Mouse (Mus musculus) cortical plate, adult 2 months (tissue): ENCODE measurements around the gene Avil.

Source experiments
- CTCF ChIP-seq: fragments of 200-500 bp; IDR thresholded peaks from 2 replicates; pipeline ENCODE4 v1.5.1; 2011; ENCODE audit warnings: mild to moderate bottlenecking, control low read depth, low read length; ENCODE audit not compliant: insufficient read depth; ENCODE audit errors: extremely low read depth
- POLR2A ChIP-seq: fragments of 200-500 bp; IDR thresholded peaks from 2 replicates; pipeline ENCODE4 v1.6.1; 2011; ENCODE audit warnings: mild to moderate bottlenecking, low read length, control low read depth; ENCODE audit not compliant: insufficient read depth; ENCODE audit errors: extremely low read depth

DNA sequence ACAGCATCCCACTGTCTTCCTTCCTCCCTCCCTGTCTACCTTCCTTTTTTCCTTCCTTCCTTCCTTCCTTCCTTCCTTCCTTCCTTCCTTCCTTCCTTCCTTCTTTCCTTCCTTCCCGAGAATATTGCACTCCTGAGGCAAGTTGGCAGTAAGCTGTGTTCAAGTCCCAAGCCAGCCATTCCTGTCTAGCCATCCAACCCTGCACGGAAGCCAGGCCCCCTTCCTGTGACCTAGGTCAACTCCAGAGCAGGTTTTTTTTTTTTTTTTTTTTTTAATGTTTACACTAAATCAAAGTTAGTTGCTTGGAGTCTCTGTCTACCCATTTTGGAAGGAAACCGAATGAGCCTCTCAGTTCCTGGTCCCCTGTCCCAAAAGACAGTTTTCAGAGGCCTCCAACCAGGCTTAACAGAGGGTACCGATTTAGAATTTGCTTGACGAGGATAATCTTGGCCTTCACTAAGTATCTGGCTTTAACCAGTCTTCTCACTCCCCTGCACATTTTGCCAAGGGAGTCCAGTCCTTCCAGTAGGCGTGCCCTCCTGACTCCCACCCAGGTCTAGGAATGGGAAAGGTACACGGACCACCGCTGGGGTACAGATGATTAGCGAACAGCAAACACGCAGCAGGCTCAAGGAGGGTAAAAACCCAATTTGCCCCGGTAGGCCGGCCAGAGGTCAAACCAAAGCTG, 29.0 kb upstream of the Avil start:
- TF ChIP-seq CTCF (no peak), POLR2A (no peak)
